8 mouse cellular contexts compared by ENCODE assay signal in the genomic region with DNA sequence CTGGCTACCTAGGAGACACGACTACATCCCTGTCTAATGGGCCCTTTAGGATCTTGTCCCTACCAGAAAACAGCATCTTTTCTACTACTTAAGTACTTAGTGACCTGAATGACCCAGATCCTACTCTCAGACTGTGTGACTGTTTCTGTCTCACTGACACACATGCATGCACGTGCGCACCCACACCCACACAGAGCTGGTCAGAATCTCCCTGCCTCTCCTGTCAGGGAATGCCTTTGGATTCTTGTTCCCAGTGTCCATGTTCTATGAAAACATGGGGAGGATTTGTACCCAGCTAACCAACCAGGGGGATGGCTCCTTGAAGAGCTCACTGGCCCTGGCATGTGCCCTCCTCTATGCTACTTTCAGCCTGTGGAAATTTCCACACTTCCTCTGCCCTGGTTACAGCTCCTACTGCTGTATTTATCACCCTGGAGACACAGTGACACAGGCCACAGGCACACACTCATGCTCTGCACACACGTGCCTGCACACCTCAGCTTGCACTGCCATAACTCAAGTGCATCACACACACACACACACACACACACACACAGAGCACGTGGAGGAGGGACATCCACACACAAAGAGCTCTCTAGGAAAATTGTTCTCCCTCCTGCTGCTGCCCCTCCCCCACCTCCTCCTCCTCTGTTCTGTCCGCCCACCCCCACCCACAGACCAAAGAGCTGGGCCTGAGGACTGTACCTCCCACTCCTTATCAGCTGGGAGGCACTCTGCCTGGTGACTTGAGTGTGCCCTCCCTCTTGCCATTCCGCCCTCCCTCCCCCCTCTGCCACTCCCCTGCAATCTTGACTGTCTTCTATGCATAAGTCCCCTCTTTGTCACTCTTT. TPM values are rescaled to one million over a fixed set of nuclear protein-coding genes. Genes with fewer than 3 reads are reported as not detected.
A peak's percentile ranks its signal among the peaks of the same experiment; 100 is the strongest.
DNase-seq lines count a peak whose midpoint lies in the region; ATAC-seq and TF ChIP-seq lines count a peak whose summit lies in the region.

No protein-coding gene starts in this region.

- TF ChIP-seq EP300 in MEL (IDR thresholded peaks at IDR 0.05; ENCODE audit: low read depth in 1 of 2, low read length in 2 of 2): no peak

- peaks cover 13% of the 10 kb centered on the region for H3K36me3 ChIP-seq in heart, embryonic 12.5 days
- peaks cover 0 to 3% of the 10 kb centered on the region in 2 experiments; a peak in 2 of 4 replicates for H3K36me3 ChIP-seq in MEL (ENCODE audit: control insufficient read depth in 1 of 2, insufficient read depth in 2 of 2, low read length in 2 of 2)
- H3K36me3 ChIP-seq in forebrain, postnatal 0 days (ENCODE audit: insufficient read depth): no peaks in the 10 kb centered on the region
- H3K36me3 ChIP-seq in lung, embryonic 16.5 days (ENCODE audit: control insufficient read depth, insufficient read depth, low read length): peaks cover 12% of the 10 kb centered on the region

- DNase-seq in heart, postnatal 25 days (ENCODE audit: low spot score): no peak
- peak; percentile 74 for DNase-seq in MEL (ENCODE audit: low read depth, low spot score)
- DNase-seq in forebrain, postnatal 0 days: peak; percentile 67
- peak; percentile 74 for DNase-seq in right cerebral cortex, postnatal 4 days
- DNase-seq in yolk sac, embryonic 10.5 days (ENCODE audit: low spot score): no peak
- no peak for DNase-seq in ovary, adult 18-20 months (ENCODE audit: low spot score)

- no peak for TF ChIP-seq CTCF in MEL (IDR thresholded peaks at IDR 0.05 in 2 of 3, conservative IDR thresholded peaks at IDR 0.05 in 1 of 3; ENCODE audit: control insufficient read depth in 1 of 3, insufficient read depth in 1 of 3, low read depth in 2 of 3, low read length in 3 of 3, poor library complexity in 1 of 3, severe bottlenecking in 1 of 3)
- no peak for TF ChIP-seq CTCF in forebrain, postnatal 0 days (IDR thresholded peaks at IDR 0.05; ENCODE audit: low read depth)

- peak overlapping the region; percentile 5; the same call in 1 of the 2 replicates for H3K4me2 ChIP-seq in heart, embryonic 12.5 days
- 0 out of 2 replicates have a peak overlapping the region, but pooled peaks have one; percentile 5 for H3K4me2 ChIP-seq in forebrain, postnatal 0 days (ENCODE audit: low read depth)
- no peak overlapping the region for H3K4me2 ChIP-seq in lung, embryonic 16.5 days (ENCODE audit: low read depth, low read length)

- intact Hi-C loops in heart, postnatal 25 days (cut with DNase I): loop anchor here (5.0 kb wide), 1 partner anchor 207 kb away; no protein-coding TSS in a partner anchor

- H3K9ac ChIP-seq in heart, embryonic 12.5 days: 0 out of 2 replicates have a peak overlapping the region, but pooled peaks have one; percentile 19
- no peak overlapping the region for H3K9ac ChIP-seq in MEL (ENCODE audit: control insufficient read depth, low read depth, low read length, poor library complexity, severe bottlenecking)
- 0 out of 2 replicates have a peak overlapping the region, but pooled peaks have one; percentile 10 for H3K9ac ChIP-seq in forebrain, postnatal 0 days
- no peak overlapping the region for H3K9ac ChIP-seq in lung, embryonic 16.5 days (ENCODE audit: low read length)

- TF ChIP-seq RAD21 in MEL (IDR thresholded peaks at IDR 0.05; ENCODE audit: low read depth, low read length): no peak

- ATAC-seq in heart, embryonic 12.5 days (ENCODE audit: insufficient number of reproducible peaks, low FRiP score): peak; percentile 64
- peak; percentile 66 for ATAC-seq in forebrain, postnatal 0 days
- peak; percentile 66 for ATAC-seq in lung, embryonic 16.5 days (ENCODE audit: low read depth)

- H3K4me1 ChIP-seq in heart, embryonic 12.5 days (replicated peaks): peaks cover 28% of the 10 kb centered on the region
- H3K4me1 ChIP-seq in MEL (ENCODE audit: control insufficient read depth in 1 of 2, insufficient read depth in 2 of 2, low read length in 2 of 2): peaks cover 3 to 11% of the 10 kb centered on the region in 2 experiments; a peak in 3 of 4 replicates
- peaks cover 18% of the 10 kb centered on the region for H3K4me1 ChIP-seq in forebrain, postnatal 0 days (ENCODE audit: insufficient read depth)
- peaks cover 19% of the 10 kb centered on the region for H3K4me1 ChIP-seq in lung, embryonic 16.5 days (replicated peaks; ENCODE audit: control insufficient read depth, insufficient read depth, low read length)

- TF ChIP-seq POLR2A in MEL (IDR thresholded peaks at IDR 0.05; ENCODE audit: control insufficient read depth in 1 of 2, insufficient read depth in 1 of 2, low read depth in 1 of 2, low read length in 2 of 2, poor library complexity in 1 of 2): no peak

- peaks cover 34% of the 10 kb centered on the region for H3K27me3 ChIP-seq in heart, embryonic 12.5 days (replicated peaks)
- no peaks in the 10 kb centered on the region for H3K27me3 ChIP-seq in MEL (ENCODE audit: control insufficient read depth in 1 of 2, insufficient read depth in 2 of 2, low read length in 2 of 2)
- no peaks in the 10 kb centered on the region for H3K27me3 ChIP-seq in forebrain, postnatal 0 days (ENCODE audit: insufficient read depth, low read length)
- H3K27me3 ChIP-seq in lung, embryonic 16.5 days (ENCODE audit: control insufficient read depth, insufficient read depth, low read depth, low read length): no peaks in the 10 kb centered on the region; the same call in 1 of the 2 replicates

- 20% methylated on average over 7 of the region's 7 CpGs for WGBS in heart, embryonic 12.5 days
- 24% methylated on average over 6 of the region's 7 CpGs for WGBS in forebrain, postnatal 0 days
- WGBS in lung, embryonic 16.5 days: 23% methylated on average over 7 of the region's 7 CpGs

- no peak overlapping the region for H3K27ac ChIP-seq in heart, embryonic 12.5 days (ENCODE audit: poor library complexity, severe bottlenecking)
- no peak overlapping the region for H3K27ac ChIP-seq in MEL (ENCODE audit: control insufficient read depth, low read depth, low read length)
- H3K27ac ChIP-seq in forebrain, postnatal 0 days (ENCODE audit: low read depth, low read length): peak overlapping the region; percentile 73
- peak overlapping the region; percentile 70 for H3K27ac ChIP-seq in lung, embryonic 16.5 days (ENCODE audit: low read length)

- H3K9me3 ChIP-seq in heart, embryonic 12.5 days (replicated peaks): no peaks in the 10 kb centered on the region
- no peaks in the 10 kb centered on the region for H3K9me3 ChIP-seq in MEL (replicated peaks; ENCODE audit: insufficient read depth, low read length)
- no peaks in the 10 kb centered on the region for H3K9me3 ChIP-seq in forebrain, postnatal 0 days (ENCODE audit: low read length)
- no peaks in the 10 kb centered on the region for H3K9me3 ChIP-seq in lung, embryonic 16.5 days (ENCODE audit: control insufficient read depth, low read length)

- H3K4me3 ChIP-seq in heart, embryonic 12.5 days: no peak overlapping the region
- no peak overlapping the region for H3K4me3 ChIP-seq in MEL (ENCODE audit: control insufficient read depth in 1 of 2, insufficient read depth in 1 of 2, low read depth in 2 of 2, low read length in 2 of 2)
- no peak overlapping the region for H3K4me3 ChIP-seq in forebrain, postnatal 0 days (ENCODE audit: low read depth, low read length)
- no peak overlapping the region for H3K4me3 ChIP-seq in lung, embryonic 16.5 days (ENCODE audit: low read length)

- no peaks in the 10 kb centered on the region for H3K79me2 ChIP-seq in MEL (ENCODE audit: control insufficient read depth, insufficient read depth, low read length, poor library complexity)

TF ChIP-seq in MEL, 35 proteins besides CTCF, POLR2A, EP300 and RAD21 (continues in another document):
- no peak for TF ChIP-seq MEF2A (IDR thresholded peaks at IDR 0.05; ENCODE audit: extremely low read depth, insufficient replicate concordance, low read depth, low read length, poor library complexity, severe bottlenecking)
- TF ChIP-seq NRF1 (IDR thresholded peaks at IDR 0.05; ENCODE audit: insufficient read depth, low read depth, low read length, poor library complexity, severe bottlenecking): no peak
- TF ChIP-seq BHLHE40 (IDR thresholded peaks at IDR 0.05; ENCODE audit: borderline replicate concordance, low read depth, low read length): 0 out of 2 replicates have a peak, but pooled peaks have one; percentile 9
- peak; percentile 36; the same call in 1 of the 2 replicates for TF ChIP-seq MXI1 (IDR thresholded peaks at IDR 0.05; ENCODE audit: low read depth, low read length)
- TF ChIP-seq USF1 (IDR thresholded peaks at IDR 0.05; ENCODE audit: low read depth, low read length): no peak
- TF ChIP-seq ETS1 (IDR thresholded peaks at IDR 0.05; ENCODE audit: low read depth, low read length): peak; percentile 43; the same call in 1 of the 2 replicates
- TF ChIP-seq CHD2 (IDR thresholded peaks at IDR 0.05; ENCODE audit: low read length): no peak
- TF ChIP-seq SIN3A (IDR thresholded peaks at IDR 0.05; ENCODE audit: low read length): peak; percentile 58; the same call in 1 of the 2 replicates
- no peak for TF ChIP-seq ZNF384 (IDR thresholded peaks at IDR 0.05; ENCODE audit: low read depth, low read length)
- no peak for TF ChIP-seq USF2 (IDR thresholded peaks at IDR 0.05; ENCODE audit: borderline replicate concordance in 1 of 2, insufficient read depth in 1 of 2, low read depth in 1 of 2, low read length in 2 of 2)
- no peak for TF ChIP-seq ELF1 (IDR thresholded peaks at IDR 0.05; ENCODE audit: low read depth, low read length)
- TF ChIP-seq HCFC1 (IDR thresholded peaks at IDR 0.05; ENCODE audit: low read depth, low read length): no peak
- no peak for TF ChIP-seq NELFE (IDR thresholded peaks at IDR 0.05; ENCODE audit: low read depth, low read length)

RNA-seq across cellular contexts. Expression of a gene that starts 4.2 kb away (rescaled TPM):
- polyA plus RNA-seq in heart, embryonic 12.5 days (2016; fragmentation: Nextera tagmentation; extraction: Ambion mirVana): 0.74 and 2.9 TPM in 2 replicates
- not detected for total RNA-seq in heart, postnatal 25 days (2021)
- not detected in 2 replicates for total RNA-seq in MEL (2012; rRNA removed)
- 1 to 10 TPM in 1 of 2 experiments, not detected in 1; 1.2 TPM for polyA plus RNA-seq in MEL (2012; ENCODE audit: insufficient read depth in 1 of 2, insufficient read length in 2 of 2, low read depth in 1 of 2, low replicate concordance in 2 of 2, missing spikeins in 1 of 2)
- not detected in 2 replicates for total RNA-seq in forebrain, postnatal 0 days (2014; rRNA removed)
- polyA plus RNA-seq in forebrain, postnatal 0 days (2015; fragmentation: Nextera tagmentation; extraction: Ambion mirVana): not detected in 2 replicates
- 2.4 and 8.8 TPM in 2 replicates for polyA plus RNA-seq in lung, embryonic 16.5 days (2015; fragmentation: Nextera tagmentation; extraction: Ambion mirVana)

RNA-seq across cellular contexts. Expression of a gene that starts 6.6 kb away (rescaled TPM):
- polyA plus RNA-seq in heart, embryonic 12.5 days (2016; fragmentation: Nextera tagmentation; extraction: Ambion mirVana): 3.2 and 6.2 TPM in 2 replicates
- total RNA-seq in heart, postnatal 25 days (2021): 10 to 100 TPM; 63.6 to 65.9 TPM
- 0.59 and 0.62 TPM in 2 replicates for total RNA-seq in MEL (2012; rRNA removed)
- polyA plus RNA-seq in MEL (2012; ENCODE audit: insufficient read depth in 1 of 2, insufficient read length in 2 of 2, low read depth in 1 of 2, low replicate concordance in 2 of 2, missing spikeins in 1 of 2): under 1 TPM in 1 of 2 experiments, not detected in 1; 0.11 TPM
- total RNA-seq in forebrain, postnatal 0 days (2014; rRNA removed): 94.2 and 104 TPM in 2 replicates
- polyA plus RNA-seq in forebrain, postnatal 0 days (2015; fragmentation: Nextera tagmentation; extraction: Ambion mirVana): 66.2 and 72.4 TPM in 2 replicates
- polyA plus RNA-seq in lung, embryonic 16.5 days (2015; fragmentation: Nextera tagmentation; extraction: Ambion mirVana): 14.8 and 22.5 TPM in 2 replicates

Comparison
In these comparisons a context has a peak if more than half of its experiments do, and no peak if none do; other contexts are left out.
1. H3K27ac ChIP-seq: peak in forebrain, postnatal 0 days (single experiment) and lung, embryonic 16.5 days (single experiment); none in heart, embryonic 12.5 days (single experiment) and MEL (single experiment).
2. H3K9ac ChIP-seq: peak in heart, embryonic 12.5 days (single experiment) and forebrain, postnatal 0 days (single experiment); none in MEL (single experiment) and lung, embryonic 16.5 days (single experiment).
3. DNase-seq: peak in MEL (single experiment), forebrain, postnatal 0 days (single experiment) and right cerebral cortex, postnatal 4 days (single experiment); none in heart, postnatal 25 days (single experiment), yolk sac, embryonic 10.5 days (single experiment) and ovary, adult 18-20 months (single experiment).
4. Peak in every context shown above with its lines, with median percentiles within 50 percentile points of each other: ATAC-seq.